Mouse (Mus musculus): ENCODE results near the gene Abcb6. TPM values are rescaled to one million over a fixed set of nuclear protein-coding genes. Genes with fewer than 3 reads are reported as not detected.

The Abcb6 gene
- total RNA-seq, 2 experiments from 2014 or later: 24.9 to 33.9 TPM

- DNase-seq: peak; percentile 41 to 63
Observed at GRCm38 (mm10) chr1:75208967-75209678, 28.9 kb upstream of the Abcb6 start.

GRCm38 (mm10) chr1:75201236-75201635 lies 21.0 kb upstream of the Abcb6 start:
- DNase-seq: no peak

GRCm38 (mm10) chr1:75192452-75192851 lies 12.3 kb upstream of the Abcb6 start:
- DNase-seq: peak; percentile 65 to 74

- peak; percentile 95 to 96 for DNase-seq
Observed at GRCm38 (mm10) chr1:75191622-75192402, 11.6 kb upstream of the Abcb6 start, which contains the start of the genes Ankzf1 and Atg9a. Gene Ankzf1 (plus strand): TSS chr1:75192151. Gene Atg9a (minus strand): TSS chr1:75192196.

GRCm38 (mm10) chr1:75191258-75191621 lies 11.0 kb upstream of the Abcb6 start:
- no peak for DNase-seq

- no peak for DNase-seq
Observed at GRCm38 (mm10) chr1:75190577-75190976, 10.4 kb upstream of the Abcb6 start.

GRCm38 (mm10) chr1:75187914-75188483 lies 7.8 kb upstream of the Abcb6 start:
- no peak for DNase-seq

- no peak for DNase-seq
Observed at GRCm38 (mm10) chr1:75187126-75187525, 6.9 kb upstream of the Abcb6 start.

- DNase-seq: no peak
Observed at GRCm38 (mm10) chr1:75185495-75185894, 5.3 kb upstream of the Abcb6 start.

- DNase-seq: no peak
Observed at GRCm38 (mm10) chr1:75182160-75182559, 2.0 kb upstream of the Abcb6 start.

- DNase-seq: no peak
Observed at GRCm38 (mm10) chr1:75181377-75181870, 1.2 kb upstream of the Abcb6 start.

- no peak for DNase-seq
Observed at GRCm38 (mm10) chr1:75180741-75181140, 549 bp upstream of the Abcb6 start.

GRCm38 (mm10) chr1:75179334-75180104 lies 673 bp downstream of the Abcb6 start:
- DNase-seq: peak; percentile 42 to 66

- peak; percentile 99 for DNase-seq
Observed at GRCm38 (mm10) chr1:75168472-75169464, 11.4 kb downstream of the Abcb6 start, which contains the start of gene Zfand2b. Gene Zfand2b (plus strand): TSS chr1:75168646.

GRCm38 (mm10) chr1:75168093-75168471 lies 12.1 kb downstream of the Abcb6 start:
- no peak for DNase-seq

- no peak for DNase-seq
Observed at GRCm38 (mm10) chr1:75160256-75160617, 20.0 kb downstream of the Abcb6 start.

- no peak for DNase-seq
Observed at GRCm38 (mm10) chr1:75159540-75160255, 20.5 kb downstream of the Abcb6 start.

GRCm38 (mm10) chr1:75158990-75159389 lies 21.2 kb downstream of the Abcb6 start:
- DNase-seq: no peak

- no peak for DNase-seq
Observed at GRCm38 (mm10) chr1:75155837-75156236, 24.4 kb downstream of the Abcb6 start.

GRCm38 (mm10) chr1:75148727-75149126 lies 31.5 kb downstream of the Abcb6 start:
- no peak for DNase-seq

Measured in adrenal gland, postnatal 36 days (tissue).